Mouse (Mus musculus): ENCODE measurements at regions not wholly inside any gene's neighbourhood (a gene's known extent, or its start where the extent isn't known, plus 50 kb on each side); places are given as distances from the start of the nearest gene placed in this dataset.

DNA sequence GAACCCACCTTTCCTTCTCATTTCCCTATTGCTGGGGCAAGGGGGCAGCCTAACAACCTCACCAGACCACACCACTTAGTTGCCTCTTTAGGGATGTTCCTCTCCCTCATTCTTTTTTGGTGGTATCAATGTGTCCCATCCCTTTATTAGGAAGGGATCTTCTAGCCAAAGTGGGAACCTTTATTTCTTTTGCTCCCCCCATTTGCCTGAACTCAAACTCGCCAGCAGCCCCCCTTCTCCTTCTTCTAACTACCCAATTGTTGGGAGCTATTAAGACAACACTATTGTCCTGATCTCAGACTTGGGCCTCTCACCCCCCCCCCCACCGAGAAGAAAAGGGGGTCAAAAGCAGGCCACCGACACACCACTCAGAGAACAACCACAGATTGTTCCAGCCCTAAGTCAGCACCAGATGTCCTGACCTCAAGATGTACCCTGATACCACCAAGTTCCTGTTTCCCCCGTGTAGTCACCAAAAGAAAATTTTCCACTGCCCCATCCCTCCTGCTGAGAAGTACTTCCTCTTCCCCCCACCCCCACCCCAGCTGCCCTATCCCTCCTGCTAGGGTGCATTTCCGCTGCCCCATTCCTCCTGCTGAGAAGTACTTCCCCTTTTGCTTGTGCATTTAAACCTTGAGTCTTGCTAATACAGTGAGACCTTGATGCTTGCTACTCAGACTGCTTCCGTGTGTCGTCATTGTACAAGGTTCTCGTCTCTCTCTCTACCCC, 84.4 kb downstream of the Tmem17 start:
- TF ChIP-seq CTCF (IDR thresholded peaks at IDR 0.05; ENCODE audit: low read depth, low read length) (no peak), GATA1 (IDR thresholded peaks at IDR 0.05; ENCODE audit: borderline replicate concordance, low read length) (no peak), GATA2 (IDR thresholded peaks at IDR 0.05; ENCODE audit: borderline replicate concordance, low read depth, low read length) (no peak), TAL1 (conservative IDR thresholded peaks at IDR 0.05; ENCODE audit: low read depth, low read length) (no peak), POLR2AphosphoS5 (IDR thresholded peaks at IDR 0.05; ENCODE audit: insufficient replicate concordance, low read depth, low read length) (no peak)

Measured in G1E (cell line).